Mouse (Mus musculus): Measurements from ENCODE around the gene Nsf.

DNA sequence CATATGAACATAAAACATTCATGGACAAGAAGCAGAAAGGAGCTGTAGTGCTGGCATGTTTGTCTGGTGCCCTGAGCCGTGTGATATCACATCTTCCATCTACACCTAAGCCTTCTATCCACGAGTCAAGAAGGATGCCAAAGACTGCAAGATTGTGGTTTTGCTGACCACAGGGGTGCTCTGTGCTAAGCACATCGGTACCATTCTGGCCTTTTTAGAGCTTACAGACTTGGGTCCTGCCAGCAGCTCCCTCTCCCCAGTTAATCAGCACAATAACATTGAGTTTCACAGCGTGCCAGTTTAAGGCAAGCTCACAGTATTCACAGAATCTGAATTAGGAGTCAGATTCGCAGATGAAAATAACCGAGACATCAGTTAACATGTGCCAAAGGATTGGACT, 75.4 kb downstream of the Nsf start:
- no peak for TF ChIP-seq CTCF (IDR thresholded peaks at IDR 0.05)
- no peak for TF ChIP-seq POLR2A (IDR thresholded peaks at IDR 0.05; ENCODE audit: insufficient read depth, low read depth, low read length)
- no peak for TF ChIP-seq EP300 (IDR thresholded peaks at IDR 0.05; ENCODE audit: insufficient read depth, low read depth, low read length)
